Mouse (Mus musculus) bone marrow, adult 2 months (tissue): Measurements from ENCODE around the gene Ppip5k1. TPM values are rescaled to one million over a fixed set of nuclear protein-coding genes. Genes with fewer than 3 reads are reported as not detected.

Source experiments
- H3K27ac ChIP-seq: fragments of 200-500 bp; 2 replicates; pipeline ENCODE4 v1.5.1; 2012; ENCODE audit warnings: low read depth, mild to moderate bottlenecking, control low read depth, inconsistent platforms, low read length; ENCODE audit not compliant: control insufficient read depth, poor library complexity, insufficient read depth
- H3K4me1 ChIP-seq: fragments of 200-500 bp; 2 replicates; pipeline ENCODE4 v1.6.1; 2011; ENCODE audit warnings: low read length; ENCODE audit not compliant: control insufficient read depth, insufficient read depth
- H3K4me3 ChIP-seq: fragments of 200-500 bp; replicated peaks from 2 replicates; pipeline ENCODE3; 2011; ENCODE audit warnings: mild to moderate bottlenecking, low read depth, low read length, control low read depth; ENCODE audit not compliant: control insufficient read depth
- CTCF ChIP-seq: fragments of 200-500 bp; IDR thresholded peaks from 2 replicates; pipeline ENCODE4 v1.5.1; 2011; ENCODE audit warnings: low read length, control low read depth; ENCODE audit not compliant: control insufficient read depth, insufficient read depth
- POLR2A ChIP-seq: fragments of 200-500 bp; IDR thresholded peaks from 2 replicates; pipeline ENCODE4 v1.6.1; 2011; ENCODE audit warnings: low read depth, mild to moderate bottlenecking, control low read depth, low read length, borderline replicate concordance; ENCODE audit not compliant: control insufficient read depth
- WGBS: fragments of 180-500 bp; shearing (Covaris S2); methylation state at CpG from one replicate; pipeline ENCODE4 v1.1.7; 2018; 5-methylcytosine and 5-hydroxymethylcytosine counted together
- polyA plus RNA-seq: library from polyadenylated mRNA; stranded (reverse); fragments of >200 nt; gene quantifications from 2 replicates; pipeline ENCODE4 v1.2.4, GENCODE M21; 2011; ENCODE audit warnings: low replicate concordance; ENCODE audit not compliant: missing spikeins, insufficient read depth, insufficient read length

Gene Ppip5k1
- polyA plus RNA-seq, 1 experiment, result 16.7 TPM

GRCm38 (mm10) chr2:121288901-121289729 lies 66.1 kb downstream of the Ppip5k1 start, which contains the start of gene Map1a:
Map1a (plus strand) TSS chr2:121289600.
- 3% methylated on average over 48 of the region's 48 CpGs for WGBS
- peaks cover 2% of the 10 kb centered on the region; the same call in 1 of the 2 replicates for H3K4me1 ChIP-seq
- TF ChIP-seq POLR2A (no peak), CTCF (no peak)
- peak within 1 kb of the TSS; percentile 85 for H3K4me3 ChIP-seq
- H3K27ac ChIP-seq, result no peak within 1 kb of the TSS

DNA sequence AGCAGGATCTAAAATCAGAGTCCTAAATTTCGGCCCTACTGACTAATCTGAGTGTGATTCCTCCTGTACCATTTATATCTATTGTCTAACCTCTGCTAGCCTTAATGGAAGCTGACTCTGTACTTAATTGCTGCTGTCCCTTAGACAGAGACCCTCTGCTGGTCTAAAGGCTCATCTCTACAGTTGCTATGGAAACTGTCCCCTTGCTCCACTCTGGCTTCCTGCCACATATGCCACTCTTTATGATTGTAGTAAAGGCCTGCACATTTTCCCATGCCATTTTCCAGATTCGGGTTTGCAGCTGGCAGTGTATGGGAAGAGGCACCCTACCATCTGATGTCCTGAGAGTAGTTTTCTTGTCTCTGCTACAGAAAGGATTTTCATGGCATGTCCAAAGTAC lies 67.3 kb downstream of the Ppip5k1 start:
- 67% methylated on average over 2 of the region's 2 CpGs for WGBS
- H3K27ac ChIP-seq, result no peak overlapping the region
- no peak overlapping the region for H3K4me3 ChIP-seq
- H3K4me1 ChIP-seq, result peaks cover 2% of the 10 kb centered on the region; the same call in 1 of the 2 replicates
- TF ChIP-seq POLR2A (no peak), CTCF (no peak)

- TF ChIP-seq CTCF (no peak), POLR2A (no peak)
- no peak overlapping the region for H3K4me3 ChIP-seq
These were observed 83.2 kb downstream of the Ppip5k1 start for GRCm38 (mm10) chr2:121271928-121272516.

DNA sequence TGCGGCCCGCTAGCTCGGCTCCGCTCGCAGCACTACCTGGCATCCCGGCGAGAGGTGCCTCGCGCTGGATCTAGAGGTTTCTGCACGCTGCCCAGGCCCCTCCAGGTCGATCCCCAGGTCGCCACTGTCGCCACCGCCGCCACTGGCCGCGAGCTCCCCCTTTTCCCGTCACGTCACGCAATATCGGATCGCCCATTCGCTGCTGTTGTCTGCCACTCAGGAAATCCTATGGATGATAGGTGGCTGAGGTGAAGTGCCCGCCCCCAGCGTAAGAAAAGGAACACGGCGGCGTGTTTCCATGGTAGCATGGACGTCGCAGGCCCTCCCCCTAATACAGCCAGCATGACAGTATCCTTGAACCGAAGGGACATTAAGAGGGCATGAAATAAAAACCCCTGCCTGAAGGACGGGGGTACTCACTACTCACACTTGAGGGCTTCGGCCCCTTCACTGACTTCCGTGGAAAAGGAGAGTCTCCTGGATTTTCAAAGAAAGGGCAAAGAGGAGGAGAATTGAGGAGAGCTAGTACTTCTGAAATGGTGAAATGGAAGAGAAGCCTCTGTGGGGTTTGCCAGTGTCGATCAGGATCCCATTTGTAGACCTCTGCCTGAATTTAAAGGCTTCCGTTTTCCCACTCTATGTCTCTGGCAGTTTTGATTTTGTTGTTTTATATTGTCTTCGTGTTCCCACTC lies 83.8 kb downstream of the Ppip5k1 start, which contains the start of gene Trp53bp1:
TSS of gene Trp53bp1 (minus strand) at position 172 of the 692 bp plus-strand sequence.
- no peaks in the 10 kb centered on the region for H3K4me1 ChIP-seq
- peak within 1 kb of the TSS; percentile 76 for H3K4me3 ChIP-seq
- H3K27ac ChIP-seq, result peak within 1 kb of the TSS; percentile 21; the same call in 1 of the 2 replicates
- WGBS, result 3% methylated on average over 37 of the region's 37 CpGs
- no peak; the same call in 1 of the 2 replicates for TF ChIP-seq POLR2A
- TF ChIP-seq CTCF, result no peak

More at GRCm38 (mm10) chr2:121271928-121272516, 83.2 kb downstream of the Ppip5k1 start:
- H3K27ac ChIP-seq, result no peak overlapping the region
- H3K4me1 ChIP-seq, result no peaks in the 10 kb centered on the region
- 33% methylated on average over 4 of the region's 4 CpGs for WGBS

DNA sequence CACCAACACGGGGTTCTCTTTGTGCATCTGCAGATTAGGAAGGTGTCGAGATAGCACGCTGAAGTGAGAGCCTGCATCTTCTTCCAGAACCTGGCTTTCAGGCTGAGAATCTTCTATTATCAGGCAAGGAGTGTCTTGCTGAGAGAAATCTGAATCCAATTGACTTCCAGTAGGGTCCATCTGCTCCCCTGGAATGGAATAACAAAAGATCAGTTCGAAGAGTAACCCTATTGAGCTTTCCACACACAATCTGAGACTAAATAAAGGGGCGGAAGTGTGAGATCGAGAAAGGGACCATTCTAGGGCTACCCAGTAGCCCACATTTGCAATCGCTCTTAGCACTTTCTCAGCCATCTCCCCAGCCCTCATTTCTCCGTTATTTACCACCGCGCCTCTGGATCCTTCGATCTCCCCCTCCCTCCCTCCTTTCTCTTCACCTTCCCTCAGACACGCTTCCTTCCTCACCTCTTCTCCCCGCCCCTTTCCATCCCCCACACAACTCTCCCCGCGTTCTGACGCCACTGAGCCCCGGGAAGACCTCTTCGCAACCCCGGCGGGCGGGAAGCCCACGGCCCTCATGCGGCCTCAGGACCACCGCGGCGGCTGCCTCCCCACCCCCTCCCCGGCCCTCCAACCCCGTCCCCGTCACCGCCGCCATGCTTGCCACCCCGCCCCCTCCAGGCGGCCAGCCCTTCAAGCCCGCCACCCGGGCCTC lies 84.5 kb downstream of the Ppip5k1 start:
- TF ChIP-seq CTCF (no peak), POLR2A (no peak)
- Histone ChIP-seq H3K4me1 (no peaks in the 10 kb centered on the region), H3K4me3 (peak overlapping the region; percentile 76), H3K27ac (peak overlapping the region; percentile 21; the same call in 1 of the 2 replicates)
- WGBS, result 4% methylated on average over 35 of the region's 35 CpGs

- Histone ChIP-seq H3K27ac (no peak overlapping the region), H3K4me1 (no peaks in the 10 kb centered on the region), H3K4me3 (no peak overlapping the region)
- TF ChIP-seq POLR2A, result no peak
- TF ChIP-seq CTCF, result no peak
- WGBS, result 80% methylated on average over 8 of the region's 8 CpGs
These were observed 86.8 kb downstream of the Ppip5k1 start for GRCm38 (mm10) chr2:121268446-121268845.

Other genes starting within 250 kb of the Ppip5k1 start
- not detected in 2 replicates for gene Tgm7, start 245.6 kb downstream of the Ppip5k1 start, polyA plus RNA-seq
- 4.4 and 4.7 TPM in 2 replicates for gene Adal, start 215.0 kb downstream of the Ppip5k1 start, polyA plus RNA-seq
- gene Lcmt2, start 214.7 kb downstream of the Ppip5k1 start, polyA plus RNA-seq, result 1.3 and 5.4 TPM in 2 replicates
- gene Tubgcp4, start 184.7 kb downstream of the Ppip5k1 start, polyA plus RNA-seq, result 12.1 and 17.0 TPM in 2 replicates
- gene Zscan29, start 184.3 kb downstream of the Ppip5k1 start, polyA plus RNA-seq, result 4.4 and 12.3 TPM in 2 replicates
- 14.8 and 20.1 TPM in 2 replicates for gene Trp53bp1, start 84.0 kb downstream of the Ppip5k1 start, polyA plus RNA-seq
- gene Map1a, start 65.8 kb downstream of the Ppip5k1 start, polyA plus RNA-seq, result 0.55 and 0.59 TPM in 2 replicates
- gene Ckmt1, start 2.3 kb upstream of the Ppip5k1 start, polyA plus RNA-seq, result 4.2 TPM in 1 of 2 replicates, not detected in the other
- gene Strc, start 31.8 kb upstream of the Ppip5k1 start, polyA plus RNA-seq, result not detected in 2 replicates
- 113 and 230 TPM in 2 replicates for gene Pdia3, start 58.4 kb upstream of the Ppip5k1 start, polyA plus RNA-seq
- 0.70 and 0.87 TPM in 2 replicates for gene Catsper2, start 58.4 kb upstream of the Ppip5k1 start, polyA plus RNA-seq
- 9.1 TPM in 1 of 2 replicates, not detected in the other for gene Ell3, start 88.9 kb upstream of the Ppip5k1 start, polyA plus RNA-seq
- gene Serf2, start 93.8 kb upstream of the Ppip5k1 start, polyA plus RNA-seq, result 261 and 476 TPM in 2 replicates
- 64.6 and 70.0 TPM in 2 replicates for gene Hypk, start 97.9 kb upstream of the Ppip5k1 start, polyA plus RNA-seq
- gene Serinc4, start 101.4 kb upstream of the Ppip5k1 start, polyA plus RNA-seq, result 0.66 TPM in 1 of 2 replicates, not detected in the other
- 12.4 and 22.0 TPM in 2 replicates for gene Mfap1b, start 118.7 kb upstream of the Ppip5k1 start, polyA plus RNA-seq
- gene Mfap1a, start 151.3 kb upstream of the Ppip5k1 start, polyA plus RNA-seq, result 15.5 and 23.0 TPM in 2 replicates
- 15.0 and 16.6 TPM in 2 replicates for gene Wdr76, start 151.3 kb upstream of the Ppip5k1 start, polyA plus RNA-seq